Mouse (Mus musculus) monocyte, adult 5-6 weeks (primary cell): ENCODE measurements around the gene Tnpo3. TPM values are rescaled to one million over a fixed set of nuclear protein-coding genes. Genes with fewer than 3 reads are reported as not detected.
"Not testable (repeated sequence)": the region's sequence is repeated elsewhere in the genome, so short reads cannot be mapped to it uniquely, and the experiment has no call there.

ENCODE experiments used
- ATAC-seq: fragments of 153-309, 156-312 bp; replicated peaks from 2 replicates; pipeline ENCODE4 v1.8.0; 2017; ENCODE audit warnings: mild to moderate bottlenecking; ENCODE audit not compliant: low TSS enrichment, insufficient number of reproducible peaks, severe bottlenecking, poor library complexity, low FRiP score
- total RNA-seq: library from RNA; stranded (forward); fragments of 200-1000, 200-491, 200-594 nt; gene quantifications from 3 replicates; pipeline ENCODE4 v1.2.3, GENCODE M21; 2017

Tnpo3 gene
- total RNA-seq, 1 experiment from 2014 or later, result 62.4 TPM

- ATAC-seq, result no peak
These were observed 14.2 kb upstream of the Tnpo3 start for GRCm38 (mm10) chr6:29623857-29624256.

DNA sequence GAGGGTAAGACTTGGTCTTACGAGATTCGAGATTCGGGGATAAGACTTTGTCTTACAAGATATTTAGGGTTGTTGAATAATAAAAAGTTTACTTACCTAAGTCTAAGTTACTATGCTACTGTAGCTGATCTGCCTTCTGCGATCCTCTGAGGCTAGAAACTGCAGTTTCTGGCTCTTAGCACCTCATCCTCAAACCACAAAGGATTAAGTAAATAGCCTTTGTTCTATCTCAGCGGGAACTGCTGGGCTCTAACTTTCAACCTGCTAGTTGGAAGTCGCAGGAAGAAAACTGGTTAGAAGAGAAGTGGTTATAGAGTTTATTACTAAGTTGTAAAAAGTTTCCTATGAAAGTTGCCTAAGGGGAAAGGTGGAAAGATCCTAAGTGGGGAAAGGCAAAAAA is 12.6 kb upstream of the Tnpo3 start:
- no peak for ATAC-seq

DNA sequence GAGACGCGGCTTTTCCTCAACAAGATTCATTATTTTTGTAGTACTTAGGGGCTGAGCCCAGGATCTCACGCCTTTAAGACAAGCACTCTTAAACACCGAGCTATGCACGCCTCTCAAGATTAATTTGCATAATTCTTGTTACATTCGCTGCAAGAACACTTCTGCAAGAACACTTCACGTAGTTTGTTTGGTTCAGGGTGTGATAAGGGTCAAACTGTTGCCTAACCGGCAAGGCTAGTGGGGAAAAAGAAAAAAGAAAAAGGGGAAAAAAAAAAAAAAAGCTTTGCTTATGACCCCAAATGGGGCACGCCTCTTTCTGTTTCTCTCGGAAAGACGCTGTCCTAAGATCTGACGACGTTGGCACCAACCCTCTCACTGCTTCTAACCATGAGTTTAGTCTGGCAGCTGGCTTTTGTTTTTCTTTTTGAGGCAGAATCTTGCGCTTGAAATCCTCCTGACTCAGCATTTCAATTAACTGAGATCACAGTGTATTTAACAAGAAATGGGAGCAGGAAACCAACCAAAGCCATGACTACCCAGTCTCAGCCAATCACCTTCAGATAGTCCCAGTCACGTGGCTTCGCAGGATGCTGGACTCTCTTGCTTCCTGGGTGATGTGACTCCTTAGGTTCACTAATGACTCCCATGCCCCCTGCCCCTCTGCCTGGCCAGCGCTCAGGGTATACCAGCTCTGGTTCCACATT is 11.3 kb upstream of the Tnpo3 start:
- ATAC-seq, result no peak

DNA sequence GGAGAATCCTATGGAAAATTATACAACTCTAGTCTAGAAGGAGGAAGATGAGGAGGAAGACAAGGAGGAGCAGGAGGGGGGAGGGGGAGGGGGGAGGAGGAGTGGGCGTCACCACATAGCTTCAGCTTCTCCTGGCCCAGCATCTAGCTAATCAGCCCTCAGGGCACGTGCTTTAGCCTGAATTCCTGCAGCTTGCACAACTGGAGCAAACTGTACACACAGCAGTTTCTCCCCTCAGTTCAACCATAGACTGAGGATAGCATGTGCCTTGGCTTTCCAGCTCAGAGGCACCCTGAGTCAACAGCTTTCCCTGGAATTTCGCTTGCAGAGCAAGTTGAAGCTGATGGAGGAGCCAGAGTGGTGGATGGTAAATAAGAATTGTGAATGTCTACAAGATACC is 10.5 kb upstream of the Tnpo3 start:
- ATAC-seq, result no peak

DNA sequence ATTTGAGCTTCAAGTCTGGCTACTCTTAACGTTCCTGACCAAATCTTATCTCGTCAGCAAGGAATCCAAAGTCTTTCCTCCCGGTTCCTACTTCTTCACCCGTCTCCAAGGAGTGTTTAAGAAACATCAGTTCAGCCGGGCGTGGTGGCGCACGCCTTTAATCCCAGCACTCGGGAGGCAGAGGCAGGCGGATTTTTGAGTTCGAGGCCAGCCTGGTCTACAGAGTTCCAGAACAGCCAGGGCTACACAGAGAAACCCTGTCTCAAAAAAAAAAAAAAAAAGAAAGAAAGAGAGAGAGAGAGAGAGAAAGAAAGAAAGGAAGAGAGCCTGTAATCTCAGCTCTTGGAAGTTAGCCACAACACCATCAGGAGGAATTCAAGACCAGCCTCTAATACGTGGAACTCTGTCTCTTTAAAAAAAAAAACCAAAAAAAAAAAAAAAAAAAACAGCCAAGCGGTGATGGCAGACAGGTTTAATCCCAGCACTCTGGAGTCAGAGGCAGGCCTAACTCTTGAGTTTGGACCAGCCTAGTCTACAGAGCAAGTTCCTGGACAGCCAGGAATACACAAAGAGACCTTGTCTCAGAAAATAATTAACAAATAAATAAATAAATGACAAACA is 443 bp upstream of the Tnpo3 start:
- ATAC-seq, result not testable (repeated sequence)

- ATAC-seq, result no peak
These were observed 9.5 kb downstream of the Tnpo3 start for GRCm38 (mm10) chr6:29600188-29600587.

DNA sequence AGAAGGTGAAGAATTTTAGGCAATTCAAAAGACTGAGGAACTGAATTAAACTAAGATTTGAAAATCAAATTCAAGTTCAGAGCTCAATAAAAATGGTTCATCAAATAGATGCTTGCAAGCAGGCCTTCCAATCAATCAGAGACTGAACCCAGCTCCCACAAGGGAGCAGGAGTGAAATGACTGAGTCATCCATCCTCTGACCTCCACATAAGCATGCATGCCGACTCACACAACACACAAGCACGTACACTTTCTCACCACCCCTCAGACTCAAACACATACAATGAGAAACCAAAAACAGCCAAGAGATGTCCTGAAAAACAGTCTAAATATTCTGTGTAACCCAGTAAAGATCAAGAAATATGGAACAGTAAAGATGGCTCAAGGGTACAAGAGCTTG is 14.0 kb downstream of the Tnpo3 start:
- ATAC-seq, result no peak

- ATAC-seq, result no peak
These were observed 28.5 kb downstream of the Tnpo3 start for GRCm38 (mm10) chr6:29581202-29581601.

DNA sequence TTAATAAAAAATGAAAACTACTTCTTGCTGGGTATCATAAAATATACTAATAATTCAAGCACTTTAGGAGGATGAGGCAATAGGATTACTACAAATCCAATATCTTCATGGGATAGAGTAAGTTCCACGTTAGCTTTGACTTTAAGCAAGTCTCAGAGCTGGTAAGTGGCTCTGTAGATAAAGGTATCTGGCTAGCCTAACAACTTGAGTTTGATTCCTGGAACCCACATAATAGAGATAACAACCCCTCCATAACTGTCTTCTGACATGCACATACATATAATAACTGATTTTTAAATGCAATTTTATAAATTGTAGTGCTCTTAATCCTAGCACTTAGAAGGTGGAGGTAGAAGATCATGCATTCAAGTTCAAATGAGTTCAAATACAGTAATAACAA is 28.9 kb downstream of the Tnpo3 start:
- no peak for ATAC-seq

GRCm38 (mm10) chr6:29576388-29576787 is 33.3 kb downstream of the Tnpo3 start:
- not testable (repeated sequence) for ATAC-seq

- no peak for ATAC-seq
These were observed 52.6 kb downstream of the Tnpo3 start for GRCm38 (mm10) chr6:29557112-29557511.

DNA sequence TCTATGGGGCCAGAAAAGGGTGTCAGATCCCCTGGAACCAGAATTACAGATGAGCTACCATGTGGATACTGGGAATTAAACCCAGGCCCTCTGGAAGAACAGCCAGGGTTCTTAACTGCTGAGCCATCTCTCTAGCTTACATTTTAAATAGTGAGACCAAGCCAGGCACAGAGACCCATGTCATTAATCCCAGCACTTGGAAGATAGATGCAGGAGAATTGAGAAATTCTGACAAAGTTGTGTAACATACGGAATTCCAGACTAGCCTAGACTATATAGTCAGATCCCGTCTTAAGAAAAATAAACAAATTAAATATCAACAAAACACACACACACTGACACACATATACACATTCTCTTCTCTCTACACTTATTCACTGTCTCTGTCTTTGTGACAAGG is 57.2 kb downstream of the Tnpo3 start:
- no peak for ATAC-seq

DNA sequence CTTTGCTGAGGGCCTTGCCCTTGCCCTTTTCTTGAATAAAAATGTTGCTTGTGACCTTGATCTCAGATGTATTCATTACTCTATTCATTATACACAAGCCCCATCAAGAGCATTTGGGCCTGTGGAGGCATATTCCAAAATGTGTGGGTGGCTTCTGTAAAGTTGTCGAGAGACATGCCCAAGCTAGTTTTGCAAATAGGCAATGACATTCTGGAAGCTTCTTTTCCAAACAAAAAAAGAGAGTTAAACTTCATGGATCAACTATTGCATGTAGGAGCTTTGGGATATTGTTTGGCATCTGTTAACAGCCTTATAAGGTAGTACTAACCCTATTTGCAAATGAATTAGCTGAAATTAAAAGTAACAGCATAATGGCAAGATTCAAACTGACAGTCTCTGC is 61.6 kb downstream of the Tnpo3 start:
- ATAC-seq, result no peak

DNA sequence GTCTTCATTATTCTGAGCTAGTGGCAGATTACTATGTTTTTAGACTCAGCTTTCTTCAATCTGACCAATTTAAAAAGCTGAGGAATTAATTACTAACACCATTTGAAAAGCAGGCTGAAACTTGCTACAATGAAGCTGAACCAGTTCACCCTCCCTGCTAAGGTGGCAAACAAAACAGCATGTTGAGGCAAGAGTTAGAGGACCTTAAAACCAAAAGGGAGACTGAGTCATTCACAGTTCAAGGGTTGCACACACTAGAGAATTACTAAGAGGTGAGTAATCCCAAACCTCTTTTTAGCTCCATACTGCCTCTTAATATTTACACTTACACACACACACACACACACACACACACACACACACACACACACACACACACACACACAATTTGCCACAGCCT is 62.1 kb downstream of the Tnpo3 start:
- ATAC-seq, result no peak

DNA sequence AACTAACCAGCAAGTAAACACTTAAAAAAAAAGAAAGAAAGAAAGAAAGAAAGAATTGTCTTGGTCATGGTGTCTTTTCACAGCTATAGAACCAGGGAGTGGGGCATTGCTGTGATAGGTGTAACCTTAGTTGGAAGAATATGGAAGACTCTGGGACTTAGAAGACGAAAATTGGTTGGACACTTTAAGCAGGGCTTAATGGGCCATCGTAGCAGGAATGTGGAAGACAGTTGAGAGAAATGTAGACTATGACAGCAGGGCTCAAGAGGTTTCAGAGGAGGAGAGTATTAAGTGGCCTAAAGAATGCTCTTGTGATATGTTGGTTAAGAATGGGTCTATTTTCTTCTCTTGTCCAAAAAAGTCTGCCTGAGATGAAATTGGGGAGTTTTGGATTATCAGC is 64.1 kb downstream of the Tnpo3 start:
- ATAC-seq, result no peak

GRCm38 (mm10) chr6:29540956-29541355 is 68.7 kb downstream of the Tnpo3 start:
- ATAC-seq, result no peak

GRCm38 (mm10) chr6:29540223-29540622 is 69.5 kb downstream of the Tnpo3 start:
- ATAC-seq, result no peak; the same call in 1 of the 2 replicates

DNA sequence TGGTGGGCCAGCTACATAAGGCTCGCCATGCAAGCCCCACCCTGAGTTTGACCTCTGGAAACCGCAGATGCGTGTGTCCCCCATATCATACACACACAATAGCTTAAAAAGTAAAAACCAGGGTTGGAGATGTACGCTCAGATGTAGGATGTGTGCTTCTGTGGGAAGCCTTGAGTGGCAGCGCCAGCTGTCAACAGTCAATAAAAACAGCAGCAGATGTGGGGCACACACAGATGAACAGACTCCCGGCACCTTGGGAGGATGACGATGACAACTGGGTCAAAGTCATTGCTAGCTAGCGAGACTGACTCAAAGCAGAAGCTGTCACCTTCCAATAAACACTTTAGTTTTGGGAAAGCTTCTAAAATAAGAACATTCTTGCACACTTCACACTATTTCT is 70.2 kb downstream of the Tnpo3 start:
- ATAC-seq, result no peak

GRCm38 (mm10) chr6:29537221-29537620 is 72.5 kb downstream of the Tnpo3 start:
- no peak for ATAC-seq

DNA sequence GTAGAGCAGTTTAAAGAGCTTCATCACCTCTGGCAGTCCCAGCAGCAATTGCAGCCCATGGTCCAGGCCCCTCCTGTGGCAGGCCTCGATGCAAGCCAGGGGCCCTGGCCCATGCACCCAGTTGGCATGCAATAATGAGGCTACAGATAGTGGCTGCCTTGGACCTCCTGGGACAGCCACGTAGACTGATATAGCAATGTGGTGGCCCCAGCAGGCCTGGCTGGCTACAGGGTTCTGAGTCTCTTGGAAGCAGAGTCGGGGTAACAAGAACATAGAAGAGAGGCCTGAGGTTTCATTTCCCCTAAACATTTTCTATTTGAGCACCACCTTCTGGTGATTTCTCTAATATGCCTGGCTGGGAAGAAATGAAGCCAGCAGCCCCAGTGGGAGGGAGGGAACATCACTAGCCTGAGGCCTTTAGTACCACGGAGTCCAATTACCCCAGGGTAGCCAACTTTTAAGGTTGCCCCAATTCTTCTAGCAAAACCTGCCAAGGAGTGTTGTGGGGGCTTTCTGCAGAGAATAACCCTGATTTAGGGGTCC is 73.0 kb downstream of the Tnpo3 start:
- ATAC-seq, result peak; percentile 37
